Mouse (Mus musculus) adrenal gland, postnatal 4 days (tissue): Measurements from ENCODE around the gene Hint1. TPM values are rescaled to one million over a fixed set of nuclear protein-coding genes. Genes with fewer than 3 reads are reported as not detected.
A peak's percentile ranks its signal among the peaks of the same experiment; 100 is the strongest.

Experiments used
- DNase-seq, 2 experiments: peaks; one replicate each; pipeline ENCODE4 v3.0.0; 2021 to 2022; ENCODE audit warnings: low spot score in 2 of 2, mixed read lengths in 2 of 2
- total RNA-seq, 2 experiments: library from RNA; stranded (reverse); gene quantifications; 2 replicates each; pipeline ENCODE4 v1.2.3; 2021

Hint1 gene
- total RNA-seq, 2 experiments from 2014 or later, result 353 to 385 TPM

DNA sequence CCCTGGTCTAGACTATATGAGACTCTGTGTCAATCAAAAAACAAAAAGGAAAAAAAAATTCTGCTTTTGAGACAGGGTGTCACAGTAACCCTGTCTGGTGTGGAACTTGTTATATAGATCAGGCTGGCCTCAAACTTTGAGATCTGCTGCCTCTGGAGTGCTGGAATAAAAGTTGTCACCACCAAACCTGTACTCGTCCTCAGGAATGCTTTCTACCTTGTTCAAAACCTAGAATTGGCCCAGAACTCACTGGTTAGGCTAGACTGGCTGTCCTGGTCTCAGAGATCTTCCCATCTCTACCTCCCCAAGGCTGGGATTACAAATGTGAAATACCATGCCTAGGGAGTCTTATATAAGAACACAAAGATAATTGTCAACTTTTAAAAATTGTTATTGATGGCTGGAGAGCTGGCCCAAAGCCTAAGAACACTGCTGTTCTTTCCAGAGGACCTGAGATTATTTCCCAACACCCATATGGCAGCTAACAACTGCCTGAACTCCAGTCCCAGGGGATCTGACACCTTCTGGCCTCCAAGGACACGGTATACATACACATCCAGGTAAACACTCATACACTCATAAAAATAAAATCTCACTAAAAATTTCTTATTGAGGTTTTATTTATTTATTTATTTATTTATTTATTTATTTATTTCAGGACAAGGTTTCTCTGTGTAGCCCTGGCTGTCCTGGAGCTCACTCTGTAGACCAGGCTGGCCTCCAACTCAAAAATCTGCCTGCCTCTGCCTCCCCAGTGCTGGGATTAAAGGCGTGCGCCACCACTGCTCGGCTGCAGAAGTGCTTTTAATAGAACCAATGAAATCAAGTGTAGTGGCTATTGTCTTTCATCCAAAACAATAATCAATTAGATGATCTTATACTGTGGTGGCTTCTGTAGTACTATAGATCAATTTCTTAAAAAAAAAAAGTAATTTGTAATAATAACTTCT lies 4.4 kb upstream of the Hint1 start:
- no peak for DNase-seq

DNA sequence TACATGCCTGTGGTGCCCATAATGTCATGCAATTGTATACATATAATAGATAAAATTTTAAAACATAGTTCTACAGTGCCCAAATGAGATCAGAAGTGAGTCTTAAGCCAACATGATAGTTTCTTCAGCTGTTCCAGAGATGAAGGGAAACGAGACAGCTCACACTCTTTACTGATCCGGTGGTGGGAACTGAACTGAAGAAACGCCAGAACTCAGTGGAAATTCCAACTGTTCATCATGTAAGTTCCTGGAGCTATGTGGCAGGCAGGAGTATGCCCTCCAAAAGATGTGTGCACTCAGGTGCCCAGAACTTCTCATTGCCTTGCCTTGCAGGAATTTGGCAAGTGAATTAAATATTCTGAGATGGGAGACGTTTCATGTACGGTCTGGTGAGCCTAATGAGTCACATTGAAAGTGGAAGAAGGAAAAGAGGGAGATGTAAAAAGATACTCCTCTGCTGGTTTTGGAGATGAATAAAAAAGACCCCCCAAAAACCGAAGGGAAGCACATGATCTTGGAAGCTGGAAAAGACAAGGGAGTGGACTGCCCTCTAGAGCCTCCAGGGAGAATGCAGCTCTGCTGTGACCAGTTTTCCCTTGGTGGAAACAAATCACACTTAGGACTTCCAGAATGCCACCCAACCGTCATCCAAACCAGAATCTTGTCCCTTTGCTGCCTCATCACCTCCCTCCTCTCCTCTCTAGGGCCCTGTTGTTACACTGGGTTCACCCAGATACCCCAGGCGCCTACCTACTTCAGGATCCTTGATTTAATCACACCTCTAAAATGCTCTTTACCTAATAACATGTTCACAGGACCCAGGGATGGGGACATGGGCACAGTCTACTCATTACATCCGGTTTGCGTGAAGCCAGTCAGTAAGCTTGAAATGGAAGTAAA lies 3.3 kb upstream of the Hint1 start:
- DNase-seq, result peak in 1 of 2 experiments; percentile 28

DNA sequence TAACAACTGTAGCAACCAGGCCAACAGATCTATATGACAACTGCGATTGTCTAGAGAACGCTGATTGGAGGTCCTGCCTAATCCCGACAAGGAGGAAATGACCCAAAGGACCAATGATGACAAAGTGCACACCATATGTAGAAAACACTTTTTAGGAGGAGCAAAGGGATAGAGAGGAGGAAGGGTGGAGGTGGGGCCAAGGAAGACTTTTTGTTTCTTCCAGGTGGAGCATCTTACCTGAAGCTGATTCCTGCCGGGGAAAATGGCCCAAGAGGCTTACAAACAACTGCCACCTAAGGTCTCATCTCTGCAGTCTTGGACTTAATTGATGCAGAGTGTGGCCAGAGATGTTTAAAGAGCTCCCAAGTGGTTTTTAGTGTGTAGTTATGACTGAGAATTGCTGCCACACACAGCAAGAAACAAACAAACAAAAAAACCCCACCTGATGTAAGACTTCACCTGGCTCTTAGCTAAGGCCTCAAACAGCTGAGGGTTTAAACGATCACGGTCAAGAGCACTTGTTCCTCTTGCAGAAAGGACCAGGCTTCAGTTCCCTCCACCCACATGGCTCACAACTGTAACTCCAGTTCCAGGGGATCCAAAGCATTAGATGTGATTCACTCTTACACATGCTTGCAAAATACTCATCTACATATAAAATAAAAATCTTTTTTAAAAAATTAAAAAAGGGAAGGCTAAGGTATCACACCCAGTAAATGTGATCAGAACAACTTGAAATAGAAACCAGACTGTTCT lies 675 bp upstream of the Hint1 start:
- DNase-seq, result no peak

DNA sequence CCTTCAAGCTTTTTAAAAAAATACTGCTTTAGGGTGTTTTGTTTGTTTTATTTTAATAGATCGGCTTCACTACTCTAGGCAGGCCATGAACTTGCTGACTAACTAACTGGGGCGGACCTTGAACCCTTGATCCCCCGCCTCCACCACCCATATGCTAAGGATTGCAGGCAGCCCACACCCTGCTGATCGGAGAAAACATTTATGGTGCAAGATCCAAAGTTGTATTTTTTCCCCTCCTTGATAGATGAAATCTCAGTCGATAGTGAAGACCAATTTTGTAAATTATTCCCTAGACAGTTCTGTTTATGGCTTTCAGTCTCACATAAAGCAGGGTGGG lies 834 bp downstream of the Hint1 start:
- DNase-seq, result no peak

DNA sequence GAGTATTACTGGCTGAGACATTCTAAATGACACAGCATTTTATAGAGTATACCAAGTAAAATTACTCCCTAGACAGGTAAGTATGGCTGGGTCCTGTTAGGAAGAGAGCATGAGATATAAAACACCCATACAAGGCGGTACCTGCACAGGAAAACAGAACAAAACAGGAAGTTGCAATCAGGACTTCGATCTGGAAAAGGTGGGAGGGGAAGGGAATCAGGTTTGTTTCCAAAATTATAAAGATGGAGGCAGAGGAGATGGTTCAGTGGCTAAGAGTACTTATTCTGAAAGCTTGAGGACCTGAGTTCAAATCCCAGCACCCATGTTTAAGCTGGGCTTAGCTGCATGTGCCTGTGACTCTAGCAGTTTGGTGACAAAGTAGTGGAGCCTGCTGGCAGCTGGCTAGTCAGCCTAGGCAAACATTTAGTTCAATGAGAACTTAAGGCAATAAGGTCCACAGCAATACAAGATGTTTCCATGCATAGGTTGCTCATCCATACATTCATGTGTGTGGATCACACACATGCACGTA lies 1.8 kb downstream of the Hint1 start:
- DNase-seq, result no peak

DNA sequence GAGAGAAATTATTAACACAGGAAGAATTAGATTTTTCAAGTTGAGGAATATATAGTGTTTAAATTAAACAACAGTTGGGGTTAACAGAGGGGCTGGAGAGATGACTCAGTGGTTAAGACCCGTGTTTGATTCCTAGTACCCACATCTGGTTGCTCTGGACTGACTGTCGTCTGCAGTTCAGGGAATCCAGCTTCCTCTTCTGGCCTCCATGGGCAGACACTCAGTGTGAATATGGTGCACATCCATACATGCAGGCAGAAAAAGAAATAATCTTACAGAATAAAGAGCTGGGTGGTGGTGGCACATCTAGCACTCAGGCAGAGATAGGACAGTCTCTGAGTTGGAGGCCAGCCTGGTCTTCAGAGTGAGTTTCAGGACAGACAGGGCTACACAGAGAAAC lies 2.3 kb downstream of the Hint1 start:
- DNase-seq, result no peak

DNA sequence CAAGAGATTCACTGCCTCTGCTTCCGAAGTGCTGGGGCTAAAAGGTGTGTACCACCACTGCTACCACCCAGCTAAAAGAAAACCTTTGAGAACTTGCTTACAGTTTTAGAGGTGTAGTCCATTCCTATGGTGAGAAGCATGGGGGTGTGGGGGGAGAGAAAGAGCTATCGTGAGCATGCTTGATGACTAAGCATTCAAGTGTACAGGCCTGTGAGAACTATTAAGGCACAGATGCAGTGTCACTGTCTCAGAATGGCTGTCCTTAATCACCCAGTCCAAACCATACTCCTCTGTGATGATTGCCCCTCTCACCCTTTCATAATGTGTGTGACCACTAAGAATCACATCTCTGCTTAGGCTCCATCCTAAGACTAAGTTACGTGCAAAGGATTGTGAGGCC lies 3.1 kb downstream of the Hint1 start:
- DNase-seq, result no peak

DNA sequence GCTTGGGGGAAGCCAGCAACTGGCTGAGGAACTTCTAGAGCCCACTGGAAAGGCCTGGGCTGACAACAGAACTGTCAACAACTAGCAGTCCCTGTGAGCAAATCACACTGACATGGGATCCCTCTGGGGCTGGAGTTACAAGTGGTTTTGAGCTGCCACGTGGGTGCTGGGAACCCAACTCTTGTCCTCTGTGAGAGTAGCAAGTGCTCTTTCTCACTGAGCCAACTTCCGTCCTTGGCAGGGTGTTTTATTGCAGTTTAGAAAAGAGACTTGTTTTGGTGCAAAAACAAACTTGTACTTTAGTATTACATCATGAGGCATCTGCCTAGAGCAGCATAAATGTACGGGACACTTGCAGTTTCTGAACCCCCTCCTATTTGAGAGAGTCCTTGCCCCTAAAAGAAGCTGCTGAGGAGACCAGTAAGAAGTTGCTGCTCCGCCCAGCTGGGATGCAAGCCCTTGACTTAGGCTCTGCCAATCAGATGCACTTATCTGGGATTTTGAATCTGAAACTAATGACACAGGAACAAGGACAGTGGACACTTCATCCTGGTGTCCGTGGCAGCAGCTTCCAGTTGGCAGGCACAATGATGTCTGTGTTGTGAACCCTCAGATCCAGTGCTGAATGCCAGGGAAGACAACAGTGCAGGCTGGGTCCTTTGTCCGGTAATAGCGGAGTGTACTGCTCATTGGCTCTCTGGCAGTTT lies 5.8 kb downstream of the Hint1 start:
- peak in 1 of 2 experiments; percentile 11 for DNase-seq

DNA sequence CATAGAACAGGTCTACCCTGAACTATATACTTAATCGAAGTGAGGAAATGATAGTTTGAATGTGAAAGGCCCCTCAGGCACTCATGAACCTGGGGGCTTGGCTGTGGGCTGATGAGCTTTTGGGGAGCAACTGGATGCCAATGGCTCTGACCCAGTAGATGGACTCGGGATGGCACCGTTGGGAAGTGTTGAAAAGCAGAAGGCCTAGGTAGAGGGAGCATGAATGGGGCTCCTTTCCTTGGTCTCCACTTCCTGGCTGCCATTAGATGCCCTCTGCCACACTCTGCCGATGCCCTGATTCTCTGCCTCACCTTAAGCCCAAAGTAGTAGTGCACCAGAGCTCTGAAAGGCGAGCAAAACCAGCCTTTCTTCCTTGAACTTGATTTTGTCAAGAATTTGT lies 9.8 kb downstream of the Hint1 start:
- DNase-seq, result no peak

DNA sequence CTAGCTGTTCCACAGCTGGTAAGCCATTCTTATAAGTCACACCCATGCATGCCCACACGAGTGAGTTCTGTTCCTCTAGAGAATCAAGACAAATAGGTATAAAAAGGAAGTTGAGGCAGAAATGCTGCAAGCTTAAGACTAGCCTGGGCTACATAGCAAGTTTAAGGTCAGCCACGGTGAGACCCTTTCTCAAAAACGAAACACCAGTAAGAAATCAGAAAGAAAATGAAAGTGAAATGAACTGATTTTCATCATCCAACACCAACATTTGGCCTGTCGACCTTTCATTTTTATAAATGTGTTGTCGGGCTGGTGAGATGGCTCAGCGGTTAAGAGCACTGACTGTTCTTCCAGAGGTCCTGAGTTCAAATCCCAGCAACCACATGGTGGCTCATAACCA lies 12.7 kb downstream of the Hint1 start:
- no peak for DNase-seq

DNA sequence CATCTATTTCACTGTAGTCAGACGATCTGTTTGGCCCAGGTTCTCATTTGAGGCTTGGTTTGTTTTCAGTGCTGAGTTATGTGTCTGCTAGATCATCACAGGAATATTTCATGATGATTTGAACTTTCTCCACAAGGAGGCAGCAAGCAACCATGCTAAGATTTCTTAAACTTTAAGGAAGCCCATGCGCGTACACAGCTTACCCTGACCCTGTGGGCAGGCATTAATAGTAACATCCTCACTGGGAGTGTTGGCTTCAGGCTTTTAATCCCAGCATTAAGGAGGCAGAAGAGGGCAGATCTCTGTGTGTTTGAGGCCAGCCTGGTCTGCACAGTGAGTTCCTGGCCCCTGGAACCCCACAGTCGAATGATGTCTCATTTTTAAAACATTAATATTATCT lies 13.3 kb downstream of the Hint1 start:
- DNase-seq, result peak in 1 of 2 experiments; percentile 12

DNA sequence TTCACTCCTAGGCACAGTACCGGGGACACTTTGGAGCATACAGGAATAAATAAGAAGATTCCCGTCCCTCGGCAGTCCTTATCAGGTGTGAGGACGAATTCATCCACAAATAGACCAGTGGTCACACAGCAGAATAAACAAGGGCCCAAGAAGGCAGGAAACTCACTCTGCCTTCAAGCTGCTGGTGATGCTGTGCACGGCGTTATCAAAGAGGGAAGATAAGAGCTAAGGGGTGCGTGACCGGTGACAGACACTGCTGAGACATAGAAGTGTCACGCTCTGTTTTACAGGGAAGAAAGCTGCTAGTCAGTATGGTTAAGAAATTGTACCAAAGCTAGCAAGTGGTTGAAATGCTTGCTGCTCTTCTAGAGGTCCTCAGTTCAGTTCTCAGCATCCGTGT lies 13.7 kb downstream of the Hint1 start:
- no peak for DNase-seq

DNA sequence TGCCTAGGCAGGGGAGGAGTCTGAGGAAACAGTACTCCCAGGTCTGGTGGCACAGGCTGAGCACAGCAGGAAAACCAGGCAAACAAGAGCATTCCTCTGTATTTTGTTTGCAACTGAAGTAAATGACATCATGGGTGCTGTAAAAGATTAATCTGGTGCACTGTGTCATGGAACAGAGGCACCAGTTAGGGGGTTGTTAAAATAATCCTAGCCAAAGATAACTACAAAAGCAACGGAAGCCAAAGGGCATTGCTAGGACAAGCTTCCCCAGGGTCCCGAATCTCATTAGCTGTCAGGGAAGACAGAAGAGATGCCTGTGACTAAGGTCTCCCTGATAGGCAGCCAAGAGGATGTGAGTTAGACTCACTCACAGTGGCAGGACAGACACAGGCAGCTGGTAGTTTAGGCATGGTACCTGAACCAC lies 14.9 kb downstream of the Hint1 start:
- DNase-seq, result no peak

DNA sequence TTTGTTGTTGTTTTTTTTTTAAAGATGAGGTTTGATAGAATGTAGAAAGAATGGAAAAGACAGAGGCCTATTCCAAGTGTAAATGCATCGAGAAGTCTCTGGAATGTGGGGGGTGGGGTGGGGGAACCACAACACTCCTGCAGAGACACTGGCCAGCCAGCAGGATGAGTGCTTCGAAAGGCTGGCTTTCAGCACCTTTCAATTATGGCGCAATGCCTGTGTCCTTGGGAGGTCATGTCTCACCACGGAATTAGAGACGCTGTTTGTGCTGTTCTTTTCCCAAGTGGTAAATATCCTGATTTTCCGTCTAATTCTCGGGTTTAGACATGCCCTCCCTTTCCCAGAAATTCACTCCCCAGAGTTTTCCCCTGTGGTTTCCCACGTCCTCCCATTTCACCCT lies 16.5 kb downstream of the Hint1 start:
- no peak for DNase-seq

DNA sequence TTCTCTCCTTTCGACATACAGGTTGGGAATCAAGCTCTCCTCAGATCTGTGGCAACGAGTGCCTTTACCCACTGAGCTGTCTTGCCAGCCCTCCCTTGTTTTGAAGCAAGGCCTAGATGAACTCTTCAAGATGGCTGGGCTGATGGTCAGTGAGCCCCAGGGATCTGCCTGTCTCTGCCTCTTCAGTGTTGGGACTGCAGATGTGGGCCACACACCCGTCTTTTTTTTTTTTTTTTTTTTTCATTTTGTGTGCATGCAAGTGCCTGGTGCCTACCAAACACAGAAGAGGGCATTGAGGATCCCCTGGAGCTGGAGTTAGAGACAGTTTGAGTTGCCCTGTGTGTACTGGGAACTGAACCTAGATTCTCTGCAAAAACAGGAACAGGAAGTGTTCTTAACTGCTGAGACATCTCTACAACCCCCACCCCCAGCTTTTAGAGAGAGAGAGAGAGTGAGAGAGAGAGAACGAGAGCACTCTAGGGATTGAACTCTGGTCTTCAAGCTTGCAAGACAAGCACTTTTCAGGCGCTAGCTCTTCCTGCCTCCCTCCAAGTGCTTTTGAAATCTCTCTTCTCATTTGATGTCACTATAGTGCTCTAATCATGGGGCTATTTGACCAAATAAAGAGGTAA lies 18.1 kb downstream of the Hint1 start:
- DNase-seq, result no peak

DNA sequence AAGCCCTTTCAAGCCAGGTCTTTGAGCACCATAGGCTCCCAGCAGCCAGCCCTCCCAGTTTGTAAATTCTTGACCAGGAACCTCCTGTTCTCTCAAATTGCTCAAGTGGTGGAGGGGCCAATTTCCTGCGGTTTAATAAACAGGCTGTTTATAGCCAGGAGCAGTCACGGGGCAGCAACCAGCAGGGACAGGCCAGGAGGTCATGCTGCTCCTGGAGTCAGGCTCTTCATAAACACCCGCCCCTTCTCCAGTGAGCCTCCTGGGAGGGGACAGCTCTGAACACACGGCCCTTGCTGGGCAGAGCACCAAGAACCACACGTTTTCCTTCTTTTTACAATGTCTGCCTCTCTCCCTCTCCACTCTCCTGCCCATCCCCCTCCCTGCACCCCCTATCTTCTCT lies 18.8 kb downstream of the Hint1 start:
- DNase-seq, result no peak

DNA sequence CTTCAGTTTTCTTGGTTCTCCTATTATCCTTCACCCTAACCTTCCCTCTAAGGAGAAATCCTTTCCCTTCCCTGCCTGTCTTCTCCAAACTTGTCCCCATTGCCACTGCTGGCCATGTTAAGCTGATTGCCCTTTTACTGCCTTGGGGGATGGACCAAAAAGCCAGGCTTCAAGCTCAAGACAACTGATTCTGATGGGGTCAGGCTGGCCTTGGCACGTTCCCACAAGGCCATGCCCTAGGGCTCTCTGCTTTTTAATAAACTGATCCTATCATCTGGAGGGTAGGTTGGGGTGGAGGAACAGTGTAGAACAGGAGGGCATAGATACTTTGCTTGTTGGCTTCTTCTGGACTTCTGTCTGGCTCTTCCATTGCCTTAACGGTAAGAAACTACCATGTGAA lies 19.2 kb downstream of the Hint1 start:
- DNase-seq, result no peak

DNA sequence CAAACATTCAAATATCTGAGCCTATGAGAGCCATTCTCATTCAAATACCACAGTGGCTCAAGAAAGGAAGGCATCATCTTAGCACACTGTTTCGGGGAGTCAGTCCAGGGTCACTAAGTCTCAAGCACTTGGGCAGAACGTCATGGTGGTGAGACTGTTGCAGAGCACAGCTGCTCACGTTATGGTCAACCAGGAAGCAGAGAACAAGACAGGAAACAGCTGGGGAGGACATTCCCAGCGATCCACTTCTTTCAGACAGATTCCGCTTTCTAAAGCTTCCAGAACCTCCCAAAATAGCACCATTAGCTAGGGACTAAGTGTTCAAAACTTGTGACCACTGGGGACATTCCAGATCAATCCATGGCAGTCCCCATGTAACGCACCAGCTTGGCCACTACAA lies 21.7 kb downstream of the Hint1 start:
- no peak for DNase-seq

DNA sequence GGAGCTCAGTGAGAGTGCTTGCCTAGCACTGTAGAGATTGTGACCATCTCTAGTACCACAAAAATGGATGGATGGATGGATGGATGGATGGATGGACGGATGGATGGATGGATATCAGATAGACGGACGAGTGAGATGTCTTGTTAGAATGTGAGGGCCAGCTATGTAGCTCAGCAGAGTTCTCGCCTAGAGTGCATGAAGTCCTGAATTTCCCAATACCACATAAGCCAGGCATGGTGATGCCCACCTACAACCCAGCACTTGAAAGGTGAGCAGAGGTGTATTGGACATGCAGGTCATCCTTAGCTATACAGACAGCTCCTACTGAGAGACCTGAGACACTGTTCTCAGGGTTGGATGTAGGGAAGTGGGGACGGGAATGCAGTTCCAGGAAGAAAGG lies 25.2 kb downstream of the Hint1 start:
- DNase-seq, result no peak

DNA sequence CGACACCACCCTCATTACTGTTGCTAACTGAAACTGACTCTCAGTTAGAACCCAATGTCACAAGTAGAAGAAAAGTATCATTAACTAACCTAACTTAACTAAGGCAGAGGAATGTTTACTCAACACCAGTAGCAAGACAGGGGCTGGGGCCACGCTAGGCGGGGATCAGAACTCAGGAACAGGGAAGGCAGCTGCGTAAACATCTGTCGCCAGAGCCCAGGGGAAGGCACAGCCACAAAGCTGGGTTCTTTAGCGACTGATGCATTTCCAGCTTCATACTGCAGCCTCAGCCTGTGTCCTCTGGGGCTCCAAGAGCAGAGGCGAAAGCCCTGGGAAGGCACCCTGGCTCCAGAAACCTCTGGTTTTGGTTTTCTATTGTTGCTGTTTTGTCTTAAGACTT lies 25.9 kb downstream of the Hint1 start:
- DNase-seq, result no peak
